Mouse (Mus musculus) heart, embryonic 14.5 days (tissue): ENCODE measurements around the gene Actr5. TPM values are rescaled to one million over a fixed set of nuclear protein-coding genes. Genes with fewer than 3 reads are reported as not detected.

Source experiments
- ATAC-seq: fragments of 200-750 bp; cut with Nextera tagmentation; 2 replicates; pipeline ENCODE4 v1.8.0; 2017; ENCODE audit warnings: low read depth, moderate TSS enrichment; ENCODE audit not compliant: insufficient number of reproducible peaks, insufficient read depth, low FRiP score
- H3K27ac ChIP-seq, 2 experiments: fragments of 200-500 bp in 1 of 2; fragments of 300-500 bp in 1 of 2; sonication (generic) in 1 of 2; replicated peaks in 1 of 2; 2 replicates each; pipeline ENCODE4 v1.5.1; 2012 to 2014; ENCODE audit warnings: low read depth in 2 of 2, low read length in 2 of 2, control low read depth in 1 of 2, mild to moderate bottlenecking in 1 of 2, mixed read lengths in 1 of 2; ENCODE audit not compliant: control insufficient read depth in 1 of 2, insufficient read depth in 1 of 2
- H3K27me3 ChIP-seq: fragments of 300-500 bp; sonication (generic); 2 replicates; pipeline ENCODE4 v1.6.1; 2014; ENCODE audit warnings: mild to moderate bottlenecking, low read length, control low read depth; ENCODE audit not compliant: control insufficient read depth, insufficient read depth
- H3K36me3 ChIP-seq: fragments of 300-500 bp; sonication (generic); 2 replicates; pipeline ENCODE4 v1.6.1; 2014; ENCODE audit warnings: mild to moderate bottlenecking, control low read depth, low read length, mixed read lengths; ENCODE audit not compliant: control insufficient read depth, insufficient read depth
- H3K4me1 ChIP-seq, 2 experiments: fragments of 200-500 bp in 1 of 2; fragments of 300-500 bp in 1 of 2; sonication (generic) in 1 of 2; 2 replicates each; pipeline ENCODE4 v1.6.1; 2012 to 2014; ENCODE audit warnings: low read length in 2 of 2, control low read depth in 1 of 2, mixed read lengths in 1 of 2; ENCODE audit not compliant: control insufficient read depth in 2 of 2, insufficient read depth in 2 of 2
- H3K4me2 ChIP-seq: fragments of 300-500 bp; sonication (generic); 2 replicates; pipeline ENCODE4 v1.6.1; 2014; ENCODE audit warnings: mild to moderate bottlenecking, low read length
- H3K4me3 ChIP-seq, 2 experiments: fragments of 200-500 bp in 1 of 2; fragments of 300-500 bp in 1 of 2; sonication (generic) in 1 of 2; 2 replicates each; pipeline ENCODE4 v1.5.1; 2012 to 2014; ENCODE audit warnings: low read length in 2 of 2, mild to moderate bottlenecking in 2 of 2, control low read depth in 1 of 2, low read depth in 1 of 2, moderate library complexity in 1 of 2; ENCODE audit not compliant: control insufficient read depth in 1 of 2, insufficient read depth in 1 of 2
- H3K9ac ChIP-seq: fragments of 300-500 bp; sonication (generic); 2 replicates; pipeline ENCODE4 v1.6.1; 2014; ENCODE audit warnings: mild to moderate bottlenecking, low read length
- H3K9me3 ChIP-seq: fragments of 300-500 bp; sonication (generic); 2 replicates; pipeline ENCODE4 v1.6.1; 2016; ENCODE audit warnings: low read length, control low read depth; ENCODE audit not compliant: control insufficient read depth
- WGBS: fragments of 180-500 bp; shearing (Covaris S2); extraction: QIAGEN DNeasy Blood & Tissue Kit; methylation state at CpG from one replicate; pipeline ENCODE4 v1.1.7; 2014; 5-methylcytosine and 5-hydroxymethylcytosine counted together
- polyA plus RNA-seq: library from polyadenylated mRNA; unstranded; fragments of >200 nt; fragmentation: Nextera tagmentation; extraction: Ambion mirVana; gene quantifications from 2 replicates; pipeline ENCODE4 v1.2.1, GENCODE M21; 2014

The Actr5 gene
- polyA plus RNA-seq, 1 experiment from 2014 or later: 8.6 TPM

- peaks cover 20 to 21% of the 10 kb centered on the region in 2 experiments for H3K4me1 ChIP-seq
- 70% methylated on average over 12 of the region's 12 CpGs for WGBS
- H3K27me3 ChIP-seq: no peaks in the 10 kb centered on the region
- H3K9me3 ChIP-seq: no peaks in the 10 kb centered on the region
- no peak overlapping the region for H3K9ac ChIP-seq
- H3K36me3 ChIP-seq: no peaks in the 10 kb centered on the region
- no peak overlapping the region for H3K4me3 ChIP-seq
- no peak for ATAC-seq
- H3K4me2 ChIP-seq: no peak overlapping the region
- H3K27ac ChIP-seq: no peak overlapping the region
These were observed 51.3 kb downstream of the Actr5 start for GRCm38 (mm10) chr2:158675907-158676533.

DNA sequence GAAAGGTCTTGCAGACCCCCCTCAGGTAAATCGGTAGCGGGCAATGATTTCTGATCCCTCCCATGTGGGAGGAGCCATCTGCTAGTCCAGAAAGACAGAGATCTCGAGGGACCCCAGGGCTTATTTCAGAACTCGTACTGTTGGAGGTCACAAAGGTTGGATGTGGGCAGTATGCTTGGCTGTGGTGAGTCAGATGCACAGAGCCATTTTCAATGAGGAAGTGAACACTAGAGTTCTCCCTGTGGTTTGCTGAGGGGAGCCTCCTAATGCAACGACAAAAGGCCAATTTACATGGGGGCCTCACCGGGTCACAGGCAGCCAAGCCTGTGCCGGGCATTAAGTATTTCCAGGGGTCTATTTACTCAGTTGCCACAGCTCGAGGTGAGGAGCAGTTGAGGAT is 53.3 kb downstream of the Actr5 start:
- Histone ChIP-seq H3K9ac (no peak overlapping the region), H3K36me3 (no peaks in the 10 kb centered on the region), H3K4me2 (no peak overlapping the region), H3K4me3 (no peak overlapping the region), H3K27ac (no peak overlapping the region), H3K4me1 (peaks cover 16 to 23% of the 10 kb centered on the region in 2 experiments), H3K27me3 (no peaks in the 10 kb centered on the region), H3K9me3 (no peaks in the 10 kb centered on the region)
- ATAC-seq: no peak
- 73% methylated on average over 8 of the region's 8 CpGs for WGBS

GRCm38 (mm10) chr2:158679091-158679490 is 54.4 kb downstream of the Actr5 start:
- no peak overlapping the region for H3K4me2 ChIP-seq
- WGBS: 96% methylated on average over 7 of the region's 7 CpGs
- H3K9ac ChIP-seq: no peak overlapping the region
- H3K9me3 ChIP-seq: no peaks in the 10 kb centered on the region
- no peak overlapping the region for H3K27ac ChIP-seq
- no peaks in the 10 kb centered on the region for H3K36me3 ChIP-seq
- no peak overlapping the region for H3K4me3 ChIP-seq
- peaks cover 13 to 14% of the 10 kb centered on the region in 2 experiments for H3K4me1 ChIP-seq
- H3K27me3 ChIP-seq: no peaks in the 10 kb centered on the region
- ATAC-seq: no peak

GRCm38 (mm10) chr2:158680357-158680889 is 55.7 kb downstream of the Actr5 start:
- Histone ChIP-seq H3K27me3 (no peaks in the 10 kb centered on the region), H3K4me1 (peaks cover 2 to 6% of the 10 kb centered on the region in 2 experiments; a peak in 1 of 4 replicates), H3K9ac (no peak overlapping the region), H3K4me2 (no peak overlapping the region), H3K9me3 (no peaks in the 10 kb centered on the region), H3K4me3 (no peak overlapping the region), H3K27ac (no peak overlapping the region), H3K36me3 (no peaks in the 10 kb centered on the region)
- no peak for ATAC-seq
- WGBS: 57% methylated on average over 10 of the region's 10 CpGs

GRCm38 (mm10) chr2:158681714-158682113 is 57.0 kb downstream of the Actr5 start:
- Histone ChIP-seq H3K4me2 (no peak overlapping the region), H3K9ac (no peak overlapping the region), H3K27ac (no peak overlapping the region), H3K4me1 (peaks cover under 1 to 6% of the 10 kb centered on the region in 2 experiments; a peak in 1 of 4 replicates), H3K36me3 (no peaks in the 10 kb centered on the region), H3K9me3 (no peaks in the 10 kb centered on the region), H3K4me3 (no peak overlapping the region), H3K27me3 (no peaks in the 10 kb centered on the region)
- WGBS: 79% methylated on average over 6 of the region's 6 CpGs
- no peak for ATAC-seq

- no peak for ATAC-seq
- H3K27ac ChIP-seq: no peak overlapping the region; a peak in 1 of 4 replicates
- WGBS: 58% methylated on average over 11 of the region's 11 CpGs
These were observed 57.8 kb downstream of the Actr5 start for GRCm38 (mm10) chr2:158682344-158683037.

DNA sequence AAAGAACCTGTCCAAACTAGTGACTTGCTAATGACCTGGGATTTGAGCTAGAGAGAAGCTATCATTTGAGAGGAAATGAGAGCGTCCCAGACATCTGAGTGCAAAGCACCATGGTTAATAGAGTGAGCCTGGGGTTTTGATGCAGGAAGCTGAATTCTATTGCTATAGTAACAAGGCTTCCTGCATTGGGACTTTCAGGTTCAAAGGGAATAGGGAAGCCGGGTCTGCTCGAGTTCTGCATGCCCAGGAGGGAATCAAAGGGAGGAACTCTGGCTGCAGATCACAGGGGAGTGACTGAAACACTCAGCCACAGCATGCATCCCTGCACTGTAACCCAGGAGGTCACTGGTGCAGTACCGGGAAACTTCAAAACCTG is 58.3 kb downstream of the Actr5 start:
- Histone ChIP-seq H3K4me1 (peaks cover 2 to 6% of the 10 kb centered on the region in 2 experiments; a peak in 2 of 4 replicates), H3K4me2 (no peak overlapping the region), H3K27ac (no peak overlapping the region), H3K4me3 (no peak overlapping the region), H3K36me3 (no peaks in the 10 kb centered on the region), H3K9me3 (no peaks in the 10 kb centered on the region), H3K27me3 (no peaks in the 10 kb centered on the region), H3K9ac (no peak overlapping the region)
- no peak for ATAC-seq
- 27% methylated on average over 4 of the region's 4 CpGs for WGBS

More at GRCm38 (mm10) chr2:158682344-158683037, 57.8 kb downstream of the Actr5 start:
- Histone ChIP-seq H3K4me2 (no peak overlapping the region), H3K27me3 (no peaks in the 10 kb centered on the region), H3K9me3 (no peaks in the 10 kb centered on the region), H3K36me3 (no peaks in the 10 kb centered on the region), H3K4me3 (no peak overlapping the region), H3K4me1 (peaks cover 0 to 6% of the 10 kb centered on the region in 2 experiments; a peak in 2 of 4 replicates), H3K9ac (no peak overlapping the region)
